Mouse (Mus musculus) brain, embryonic 14.5 days (tissue): ENCODE data around the gene Cngb1. TPM values are rescaled to one million over a fixed set of nuclear protein-coding genes. Genes with fewer than 3 reads are reported as not detected.

Source experiments
- DNase-seq: peaks from one replicate; pipeline ENCODE4 v3.0.0-alpha.2; 2011; ENCODE audit warnings: low read depth
- CTCF ChIP-seq: fragments of 200-500 bp; IDR thresholded peaks from 2 replicates; pipeline ENCODE4 v1.5.1; 2012; ENCODE audit warnings: inconsistent platforms, mild to moderate bottlenecking, moderate library complexity, borderline replicate concordance; ENCODE audit not compliant: insufficient read depth, insufficient read length; ENCODE audit errors: extremely low read depth
- POLR2A ChIP-seq: fragments of 200-500 bp; IDR thresholded peaks from 2 replicates; pipeline ENCODE4 v1.6.1; 2012; ENCODE audit warnings: mild to moderate bottlenecking, inconsistent platforms, borderline replicate concordance; ENCODE audit not compliant: poor library complexity, insufficient read depth, insufficient read length, severe bottlenecking; ENCODE audit errors: extremely low read depth
- polyA plus RNA-seq: library from polyadenylated mRNA; depleted of rRNA; stranded (reverse); fragments of >200 nt; gene quantifications from 2 replicates; pipeline ENCODE4 v1.2.3, GENCODE M21; 2012

The Cngb1 gene
- polyA plus RNA-seq, 1 experiment, result 0.53 TPM

DNA sequence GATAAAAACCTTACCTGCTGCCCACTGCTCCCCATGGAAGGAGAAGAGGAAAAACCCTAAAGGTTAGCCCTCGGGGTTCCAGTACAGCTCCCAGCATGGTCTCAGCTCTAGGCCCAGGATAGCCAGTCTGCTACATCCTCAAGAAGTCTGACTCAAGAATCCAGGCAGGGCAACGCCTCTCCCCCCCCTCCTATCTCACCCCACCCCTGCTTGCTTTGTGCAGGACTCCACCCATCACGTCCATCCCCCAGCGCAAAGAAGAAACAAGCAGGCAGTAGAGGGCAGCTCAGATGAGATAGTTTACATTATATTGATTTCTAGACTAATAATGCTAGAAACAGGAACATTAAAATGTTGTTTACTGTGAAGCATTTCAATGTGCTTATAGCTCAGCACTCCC is 34.5 kb downstream of the Cngb1 start:
- no peak for TF ChIP-seq POLR2A
- no peak for TF ChIP-seq CTCF
- DNase-seq, result no peak

DNA sequence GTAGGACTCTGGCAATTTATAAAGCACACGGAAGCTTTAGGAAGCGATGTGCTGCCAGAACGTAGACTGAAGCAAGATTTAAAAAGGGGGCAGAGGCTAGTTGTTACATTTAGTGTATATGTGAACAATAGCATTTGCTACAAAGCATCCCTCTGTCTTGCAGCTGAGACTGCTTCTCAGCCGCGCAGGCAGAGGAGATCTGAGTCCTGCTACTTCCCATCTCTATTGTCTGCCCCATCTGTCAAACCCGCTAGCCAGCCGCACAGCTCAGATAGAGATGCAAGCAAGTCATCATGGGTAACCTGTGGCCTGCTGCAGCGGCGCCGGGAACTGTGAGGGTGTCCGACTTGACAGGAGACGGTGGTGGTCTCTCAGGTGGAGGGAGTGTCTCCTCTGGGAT is 35.9 kb downstream of the Cngb1 start:
- TF ChIP-seq POLR2A, result no peak
- TF ChIP-seq CTCF, result no peak
- DNase-seq, result peak; percentile 67

DNA sequence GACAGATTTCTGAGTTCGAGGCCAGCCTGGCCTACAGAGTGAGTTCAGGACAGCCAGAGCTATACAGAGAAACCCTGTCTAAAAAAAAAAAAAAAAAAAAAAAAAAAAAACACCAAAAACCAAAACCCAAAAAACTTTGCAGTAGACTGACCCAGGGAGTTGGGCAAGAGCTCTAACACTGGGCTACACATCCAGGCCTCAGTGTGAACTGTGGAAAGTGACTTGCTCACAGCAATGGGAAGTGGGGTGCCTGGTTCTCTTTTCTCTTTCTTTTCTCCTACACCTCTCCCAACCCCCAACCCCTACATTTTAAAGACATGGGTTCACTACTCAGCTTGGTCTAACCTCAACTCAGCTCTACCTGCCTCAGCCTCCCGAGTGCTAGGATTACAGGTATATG is 44.2 kb downstream of the Cngb1 start:
- no peak for TF ChIP-seq POLR2A
- no peak for TF ChIP-seq CTCF
- DNase-seq, result no peak

DNA sequence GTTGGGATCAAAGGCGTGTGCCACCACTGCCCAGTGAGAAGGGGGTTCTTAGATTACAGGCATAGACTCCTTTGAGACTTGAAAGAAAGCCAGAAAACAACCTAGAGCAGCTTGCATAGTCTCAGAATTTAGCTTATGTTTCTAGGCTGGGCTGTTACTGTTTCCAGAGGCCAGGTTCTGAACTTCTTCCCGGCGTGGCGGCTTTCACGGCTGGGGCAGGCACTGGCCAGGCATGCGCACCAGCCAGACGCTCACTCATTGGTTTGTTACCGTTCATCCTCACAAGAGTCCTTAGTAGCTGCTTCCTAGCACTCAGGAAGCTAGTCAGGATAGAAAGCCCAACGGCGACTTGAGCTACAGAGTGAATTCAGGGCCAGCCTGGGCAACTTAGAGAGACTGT is 50.8 kb downstream of the Cngb1 start:
- no peak for DNase-seq
- TF ChIP-seq CTCF, result no peak
- TF ChIP-seq POLR2A, result no peak

DNA sequence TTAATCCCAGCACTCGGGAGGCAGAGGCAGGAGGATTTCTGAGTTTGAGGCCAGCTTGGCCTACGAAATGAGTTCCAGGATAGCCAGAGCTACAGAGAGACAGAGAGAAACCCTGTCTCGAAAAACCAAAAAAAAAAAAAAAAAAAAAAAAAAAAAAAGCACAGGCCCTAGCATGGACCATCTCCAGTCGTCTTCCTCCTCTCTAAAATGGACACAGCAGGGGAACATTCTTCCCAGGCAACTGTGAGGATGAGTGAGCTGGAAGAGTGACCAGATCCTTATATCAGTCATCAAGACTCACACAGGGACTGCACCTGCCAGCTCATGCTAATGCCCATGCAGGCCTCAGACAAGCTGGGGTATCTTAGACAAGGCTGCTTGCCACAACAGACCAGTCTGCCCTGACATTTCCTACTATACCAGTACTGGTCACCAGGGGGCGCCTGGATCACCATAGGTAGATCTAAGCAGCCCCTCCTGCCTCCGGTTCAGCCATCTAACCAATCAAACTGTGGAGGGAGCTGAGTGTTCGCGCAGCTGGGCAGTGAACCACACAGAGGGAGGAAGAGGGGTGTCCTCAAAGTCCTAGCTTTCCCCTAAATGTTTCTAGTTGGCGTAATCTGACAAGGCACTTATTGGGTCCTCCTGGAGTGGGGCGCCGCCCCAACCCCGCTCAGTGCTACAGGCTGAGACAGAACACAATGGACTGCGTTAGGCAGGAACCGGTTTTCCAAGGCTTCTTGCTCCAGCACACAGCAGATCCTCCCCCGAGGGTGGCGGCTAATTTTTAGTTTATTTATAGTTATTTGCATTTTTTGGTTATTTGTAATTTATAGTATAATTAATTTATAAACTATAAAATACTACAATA is 51.6 kb downstream of the Cngb1 start:
- peak; percentile 88 for TF ChIP-seq CTCF
- peak; percentile 19; the same call in 1 of the 2 replicates for TF ChIP-seq POLR2A
- peak; percentile 98 for DNase-seq

DNA sequence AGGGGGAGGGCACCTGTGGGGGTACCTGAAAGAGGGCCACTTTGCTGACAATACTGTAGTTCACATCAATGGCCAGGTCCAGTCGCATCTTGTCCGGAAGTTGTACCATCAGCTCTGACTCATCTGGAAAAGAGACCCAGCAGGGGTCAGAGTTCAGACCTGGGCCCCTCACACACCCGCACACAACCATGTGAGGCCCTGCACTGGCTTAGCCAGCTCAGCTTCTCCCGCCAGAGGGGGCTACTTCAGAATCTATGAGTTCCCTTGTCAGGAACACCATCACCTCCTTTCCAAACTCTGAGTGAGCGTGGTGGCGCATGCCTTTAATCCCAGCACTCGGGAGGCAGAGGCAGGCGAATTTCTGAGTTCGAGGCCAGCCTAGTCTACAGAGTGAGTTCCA is 54.3 kb downstream of the Cngb1 start:
- no peak for DNase-seq
- TF ChIP-seq CTCF, result no peak
- no peak for TF ChIP-seq POLR2A

DNA sequence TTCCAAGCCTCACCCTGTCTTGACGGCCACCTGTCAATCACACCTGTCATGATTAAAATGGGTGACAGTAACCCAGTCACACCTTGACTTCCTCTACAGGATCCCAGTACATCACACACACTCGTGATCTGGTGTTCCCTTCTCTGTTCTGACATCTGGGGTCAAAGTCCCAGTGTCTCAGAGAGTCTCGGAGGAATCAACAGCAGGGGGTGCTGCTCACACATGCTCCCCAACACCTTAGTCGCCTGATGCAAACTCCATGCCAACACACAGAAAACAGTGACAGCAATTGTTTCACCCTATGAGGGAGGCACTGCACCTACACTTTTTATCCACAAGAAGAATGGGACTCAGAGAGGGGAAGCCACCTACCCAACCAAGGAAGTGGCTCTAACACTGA is 56.5 kb downstream of the Cngb1 start:
- TF ChIP-seq POLR2A (no peak), CTCF (0 out of 2 replicates have a peak, but pooled peaks have one; percentile 8)
- no peak for DNase-seq

DNA sequence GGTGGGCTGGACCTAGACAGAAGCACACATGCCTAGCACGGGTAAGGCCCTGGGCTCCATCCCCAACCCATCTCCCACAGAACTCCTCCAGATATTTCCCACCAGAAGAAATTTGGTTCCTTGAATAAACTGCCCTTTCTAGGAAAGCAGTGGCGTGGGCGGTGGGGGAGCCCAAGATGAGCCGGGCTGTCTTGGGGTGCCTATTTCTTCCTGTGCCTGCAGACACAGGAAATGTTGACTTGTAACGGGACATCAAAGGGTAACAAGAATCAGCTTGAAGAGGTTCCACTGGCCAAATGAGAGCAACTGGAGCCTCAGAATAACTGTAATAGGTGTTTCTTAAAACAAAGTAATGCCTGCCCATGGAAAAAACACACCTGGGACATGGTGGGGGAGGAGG is 59.1 kb downstream of the Cngb1 start:
- DNase-seq, result no peak
- no peak for TF ChIP-seq POLR2A
- no peak for TF ChIP-seq CTCF

DNA sequence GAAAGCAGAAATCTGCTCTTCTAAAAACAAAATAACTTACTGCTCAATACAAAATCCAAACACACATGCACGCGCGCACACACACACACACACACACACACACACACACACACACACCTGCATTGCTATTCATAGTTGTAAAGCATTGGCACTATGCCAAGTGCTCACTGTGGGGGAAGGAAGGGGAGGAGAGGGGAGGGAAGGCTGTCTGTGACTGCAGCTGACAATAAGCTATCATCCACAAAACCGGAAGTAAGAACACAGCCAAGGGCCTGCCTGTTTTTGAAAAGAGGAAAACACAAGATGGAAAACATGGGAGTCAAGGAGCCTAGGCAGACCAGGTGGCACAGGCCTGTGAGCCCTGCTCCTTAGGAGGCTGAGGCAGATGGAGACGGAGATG is 61.2 kb downstream of the Cngb1 start:
- peak; percentile 95 for DNase-seq
- TF ChIP-seq POLR2A (no peak), CTCF (no peak)

DNA sequence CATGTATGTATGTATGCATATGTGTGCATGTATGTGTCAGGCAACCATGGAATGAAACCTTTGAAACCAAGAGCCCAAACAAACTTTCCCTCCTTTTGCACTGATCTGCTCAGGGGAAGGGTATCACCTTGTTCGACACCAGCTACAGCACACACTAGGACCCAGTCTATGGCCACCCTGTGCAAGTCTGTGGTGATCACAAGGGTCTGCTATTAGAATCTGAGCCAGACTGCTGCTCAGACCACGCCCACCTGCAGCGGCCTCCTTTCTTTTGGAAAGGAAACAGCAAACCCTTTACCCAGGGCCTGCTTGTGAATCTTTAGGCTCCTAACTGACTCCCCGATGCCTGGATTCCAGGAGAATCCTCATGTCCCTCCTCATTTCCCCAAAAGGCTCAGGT is 62.5 kb downstream of the Cngb1 start:
- no peak for TF ChIP-seq POLR2A
- no peak for TF ChIP-seq CTCF
- DNase-seq, result peak; percentile 84

DNA sequence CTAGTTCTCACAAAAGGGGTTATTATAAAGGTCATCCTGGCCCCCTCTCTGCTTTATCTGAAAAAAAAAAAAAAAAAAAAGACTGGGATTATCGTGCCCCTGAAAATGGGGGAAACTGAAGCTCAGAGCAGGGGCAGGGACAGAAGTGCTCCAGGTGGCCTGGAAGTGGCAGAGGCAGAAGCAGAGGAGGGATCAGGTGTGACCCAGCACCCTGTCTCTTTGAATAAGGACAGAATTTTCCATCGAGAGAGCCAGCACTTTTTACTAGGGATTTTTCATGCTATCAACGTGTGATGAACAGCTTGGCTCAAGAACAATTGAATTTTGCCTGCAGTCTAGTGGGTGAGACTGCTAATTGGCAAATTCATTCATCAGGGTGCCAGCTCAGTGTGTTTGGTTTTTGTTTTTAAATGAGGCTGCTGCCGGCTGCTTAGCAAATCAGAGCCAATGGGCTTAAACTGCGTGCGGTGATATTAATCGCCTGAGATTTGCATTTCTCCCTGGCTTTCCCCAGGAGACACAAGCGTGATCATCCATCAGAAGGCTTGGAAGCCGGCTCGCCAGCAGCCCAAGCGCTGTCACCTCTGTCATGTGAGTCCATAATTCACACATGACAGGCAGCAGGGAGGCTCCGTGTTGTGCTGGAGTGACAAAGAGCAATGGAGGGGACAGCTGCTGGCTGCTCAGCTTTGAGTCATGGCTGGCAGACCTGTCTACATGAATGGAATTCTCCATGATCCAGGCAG is 63.4 kb downstream of the Cngb1 start:
- DNase-seq, result peak; percentile 99
- TF ChIP-seq POLR2A (no peak), CTCF (no peak)
